Mouse (Mus musculus): ENCODE results near the gene Gm973. TPM values are rescaled to one million over a fixed set of nuclear protein-coding genes. Genes with fewer than 3 reads are reported as not detected.
"Not testable (repeated sequence)": the region's sequence is repeated elsewhere in the genome, so short reads cannot be mapped to it uniquely, and the experiment has no call there.

The Gm973 gene
- polyA plus RNA-seq, 2 experiments from 2014 or later, result 1.1 to 2.2 TPM

DNA sequence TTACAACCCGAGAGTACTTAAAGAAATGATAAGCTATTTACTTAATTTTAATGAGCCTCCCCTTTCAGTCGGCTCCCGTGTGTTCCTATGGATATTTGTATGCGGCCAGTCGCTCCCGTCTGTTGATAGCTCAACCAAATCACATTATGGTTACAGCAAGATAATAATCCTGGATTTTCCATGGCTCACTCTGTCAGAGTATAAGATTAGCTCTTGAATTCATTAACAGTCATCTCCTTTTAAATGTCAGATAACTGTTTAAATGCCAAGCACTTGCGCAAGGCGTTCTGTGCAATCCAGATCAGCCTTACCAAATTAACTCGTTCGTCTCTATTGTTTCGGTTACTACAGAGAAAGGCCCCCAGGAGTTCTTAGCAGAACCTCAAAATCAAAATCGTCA, 76.8 kb downstream of the Gm973 start:
- ATAC-seq, result no peak

DNA sequence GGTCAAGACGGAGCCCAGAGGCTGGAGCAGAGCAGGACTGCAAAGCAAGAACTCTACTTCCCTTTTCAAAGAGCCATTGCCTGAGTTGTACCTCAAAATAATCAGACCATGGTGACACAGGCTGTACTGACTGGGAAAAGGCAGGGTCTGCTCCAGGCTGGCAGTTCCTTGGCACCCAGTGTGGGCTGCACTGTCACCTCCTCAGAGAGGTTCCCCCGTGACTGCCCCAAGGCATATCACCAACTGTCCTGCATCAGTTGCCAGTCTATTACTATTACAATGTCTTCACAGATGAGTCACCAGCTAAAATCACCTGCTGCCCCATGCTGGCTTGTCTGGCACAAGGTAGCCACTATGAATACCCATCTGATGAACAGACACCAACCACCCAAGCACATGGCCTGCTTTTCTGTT, 77.6 kb downstream of the Gm973 start:
- no peak for ATAC-seq

DNA sequence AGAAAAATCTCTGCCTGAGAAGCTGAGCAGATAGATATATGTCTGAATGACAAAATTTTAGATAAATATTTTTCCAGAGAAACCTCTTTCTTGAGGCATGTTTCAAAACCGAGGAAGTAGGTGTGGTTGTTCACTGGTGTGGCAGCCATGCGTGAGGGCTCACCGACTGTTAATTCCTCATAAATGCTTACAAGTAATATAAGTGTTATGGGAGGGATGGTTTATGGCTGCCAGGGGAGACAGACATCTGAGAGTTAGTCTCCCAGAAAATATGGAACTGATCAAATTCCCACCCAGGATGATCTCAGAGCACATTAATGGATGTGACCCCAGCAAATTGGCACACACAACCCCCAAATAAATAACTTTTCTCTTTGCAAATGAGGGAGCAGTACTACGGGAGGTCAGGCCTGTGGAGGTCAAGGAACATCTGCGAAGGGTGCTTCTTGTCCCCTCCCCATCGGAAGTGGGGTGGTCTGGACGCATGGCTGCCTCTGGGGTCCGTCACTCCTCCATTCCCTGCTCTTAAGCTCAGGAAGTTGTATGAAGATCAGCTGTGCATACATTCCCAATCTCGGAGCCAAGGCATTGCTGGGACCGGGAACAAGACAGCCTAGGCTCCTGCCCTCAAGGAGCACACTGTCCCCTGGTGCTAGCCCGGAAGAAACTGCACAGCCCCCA, 78.7 kb downstream of the Gm973 start:
- no peak for ATAC-seq

GRCm38 (mm10) chr1:59595609-59596008, 79.5 kb downstream of the Gm973 start:
- ATAC-seq, result no peak

DNA sequence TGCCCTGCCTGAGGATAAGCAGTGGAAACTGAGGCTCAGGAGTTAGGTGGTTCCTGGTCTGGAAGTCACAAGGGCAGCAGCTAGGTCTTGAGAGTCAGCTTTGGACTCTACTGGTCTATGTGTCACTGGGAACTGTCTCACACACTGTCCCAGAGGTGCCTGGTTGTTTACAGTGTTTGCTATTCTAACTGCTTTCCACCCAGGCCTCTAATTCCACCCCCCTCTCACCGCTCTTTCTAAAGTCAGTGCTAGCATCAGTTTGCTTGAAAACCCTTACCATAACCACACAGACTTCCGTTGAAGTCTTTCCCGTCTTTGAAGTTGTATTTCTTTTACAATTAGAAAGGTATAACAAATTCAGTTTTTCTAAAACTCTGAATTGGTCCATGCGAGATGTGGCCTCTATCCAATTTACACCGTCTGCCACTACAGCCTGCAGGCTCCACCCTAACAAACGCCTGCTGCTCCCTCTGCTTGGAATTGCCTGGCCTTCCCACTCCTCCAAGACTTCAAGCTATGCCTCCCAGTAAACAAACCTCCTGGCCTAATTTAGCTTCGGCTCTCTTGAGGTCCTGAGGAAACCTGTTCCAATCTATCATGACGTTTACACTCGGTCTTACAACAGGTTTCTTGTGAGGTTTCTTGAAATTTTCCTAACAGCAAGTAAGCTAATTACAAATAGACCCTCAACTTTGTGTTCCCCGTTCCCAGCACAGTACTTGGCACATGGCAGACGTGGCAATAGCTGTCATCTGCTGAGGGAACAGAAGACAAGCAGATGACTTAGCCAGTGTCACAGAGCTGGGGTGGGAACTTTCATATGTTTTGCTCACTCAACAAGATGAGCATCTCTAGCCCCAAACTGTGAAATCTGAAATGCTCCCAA, 86.7 kb downstream of the Gm973 start:
- peak; percentile 93 for ATAC-seq

- no peak for ATAC-seq
Measured at GRCm38 (mm10) chr1:59603417-59603712, 87.3 kb downstream of the Gm973 start.

- ATAC-seq, result no peak
Measured at GRCm38 (mm10) chr1:59603893-59604292, 87.8 kb downstream of the Gm973 start.

DNA sequence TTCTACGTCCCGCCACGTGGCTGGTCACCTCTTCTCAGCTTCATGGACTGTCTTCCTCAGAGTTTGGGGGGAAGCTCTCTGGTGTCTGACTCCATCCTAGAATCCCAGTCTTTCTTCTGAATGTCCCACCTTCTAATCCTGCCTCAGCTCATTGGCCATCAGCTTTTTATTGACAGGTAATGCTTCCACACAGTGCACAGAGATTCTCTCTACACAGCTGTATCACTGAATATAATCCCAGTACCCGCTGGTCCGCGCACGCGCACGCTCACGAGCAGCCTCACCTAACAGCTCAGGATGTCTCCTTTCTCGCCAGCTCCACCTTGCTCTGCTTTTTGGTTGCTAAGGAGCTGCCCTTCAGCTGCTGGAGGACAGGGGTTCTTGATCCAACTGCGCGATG, 90.4 kb downstream of the Gm973 start:
- no peak for ATAC-seq

DNA sequence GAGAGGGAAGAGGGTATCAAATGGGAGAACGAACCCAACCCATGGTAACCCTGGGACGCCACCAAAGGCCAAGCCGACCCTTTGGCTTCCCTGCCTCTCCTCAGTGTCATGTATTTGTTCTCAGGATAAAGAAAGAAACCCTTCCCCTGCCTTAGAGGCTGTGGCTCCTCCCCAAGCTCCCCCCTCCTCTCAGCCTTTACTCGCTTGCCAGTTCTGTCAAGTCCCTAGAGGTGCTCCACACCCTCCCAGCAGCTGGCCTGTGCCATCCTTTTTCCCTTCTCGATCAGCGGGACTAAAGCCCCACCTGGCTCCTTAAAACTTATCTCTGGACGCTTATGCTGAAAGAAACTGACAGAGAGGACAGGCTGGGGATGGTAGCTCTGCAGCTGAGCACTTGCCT, 91.0 kb downstream of the Gm973 start:
- no peak for ATAC-seq

DNA sequence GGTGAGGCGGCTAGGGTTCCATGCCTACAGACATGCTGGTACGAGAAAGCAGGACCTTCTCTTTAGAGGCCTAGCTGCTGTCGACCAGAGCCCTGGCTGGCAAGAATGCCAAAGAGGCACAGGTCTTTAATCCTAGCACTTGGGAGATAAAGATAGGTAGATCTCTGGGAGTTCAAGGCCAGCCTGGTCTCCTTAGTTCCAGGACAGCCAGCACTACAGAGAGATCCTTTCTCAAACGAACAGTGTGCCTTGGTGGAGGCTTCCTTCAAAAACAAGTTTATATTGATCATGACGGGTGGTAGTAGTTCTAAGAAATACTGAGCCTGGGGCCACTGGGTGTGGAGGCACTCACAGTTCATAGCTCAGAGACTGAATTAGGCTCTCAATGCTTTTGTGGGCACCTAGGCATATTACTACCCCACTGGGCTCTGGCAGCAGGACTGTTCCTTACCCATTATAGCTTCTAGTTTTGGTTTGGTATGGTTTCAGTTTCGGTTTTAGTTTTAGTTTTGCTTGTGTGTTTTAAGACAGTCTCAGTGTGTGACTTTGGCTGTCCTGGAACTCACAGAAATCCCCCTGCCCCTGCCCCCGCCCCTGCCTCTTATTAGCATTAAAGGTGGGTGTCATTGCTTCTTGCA, 92.2 kb downstream of the Gm973 start:
- ATAC-seq, result peak; percentile 96

DNA sequence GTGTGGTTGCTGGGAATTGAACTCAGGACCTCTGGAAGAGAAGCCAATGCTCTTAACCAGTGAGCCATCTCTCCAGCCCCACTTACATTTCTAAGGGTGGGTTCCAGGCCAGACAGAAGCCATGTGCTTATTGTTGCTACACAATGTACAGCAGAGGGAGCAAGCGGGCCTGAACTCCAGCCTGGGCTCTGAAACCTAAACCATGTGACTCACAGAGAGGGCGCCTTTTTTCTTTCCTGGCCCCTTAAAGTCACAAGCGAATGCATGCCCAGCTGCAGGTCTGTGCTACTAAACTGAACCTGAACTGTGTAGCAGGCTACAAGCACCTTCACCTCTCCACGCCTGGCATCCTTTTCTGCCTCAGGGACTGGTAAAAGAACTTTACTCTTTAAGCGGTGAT, 92.9 kb downstream of the Gm973 start:
- peak; percentile 56 for ATAC-seq

DNA sequence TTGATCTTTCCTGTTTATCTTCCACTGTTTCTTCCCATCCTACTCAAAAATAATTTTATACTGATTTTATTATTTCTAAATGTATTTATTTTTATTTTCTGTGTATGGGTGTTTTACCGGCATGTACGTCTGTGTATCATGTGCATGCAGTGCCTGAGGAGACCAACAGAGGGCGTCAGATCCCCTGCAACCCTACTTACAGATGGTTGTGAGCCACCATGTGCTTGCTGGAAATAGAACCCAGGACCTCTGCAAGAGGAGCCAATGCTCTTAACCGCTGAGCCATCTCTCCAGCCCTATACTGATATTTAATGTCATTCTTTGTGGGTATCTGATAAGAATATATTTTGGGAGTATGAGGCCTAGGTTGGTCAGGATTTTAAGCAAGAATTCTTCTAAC, 93.4 kb downstream of the Gm973 start:
- ATAC-seq, result no peak

DNA sequence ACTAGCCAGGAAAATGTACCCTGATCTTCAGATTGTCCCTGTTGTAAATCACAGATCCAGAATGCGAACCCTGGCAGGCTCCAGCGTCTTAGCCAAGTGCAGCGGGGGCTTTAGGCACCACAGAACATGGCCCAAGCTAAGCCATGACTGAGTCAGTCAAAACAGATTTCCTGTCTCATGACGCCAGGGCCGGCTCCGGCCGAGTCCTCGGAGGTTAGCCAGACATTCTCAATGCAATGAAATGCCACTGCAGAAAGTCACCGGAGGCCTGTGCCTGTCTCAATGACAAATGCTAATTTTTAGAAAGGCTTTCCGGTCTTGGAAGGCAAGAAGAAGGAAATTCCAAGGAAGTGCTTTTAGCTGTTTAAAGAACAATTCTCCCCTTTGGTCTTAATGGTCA, 93.8 kb downstream of the Gm973 start:
- no peak for ATAC-seq

GRCm38 (mm10) chr1:59610929-59611328, 94.9 kb downstream of the Gm973 start:
- no peak for ATAC-seq

DNA sequence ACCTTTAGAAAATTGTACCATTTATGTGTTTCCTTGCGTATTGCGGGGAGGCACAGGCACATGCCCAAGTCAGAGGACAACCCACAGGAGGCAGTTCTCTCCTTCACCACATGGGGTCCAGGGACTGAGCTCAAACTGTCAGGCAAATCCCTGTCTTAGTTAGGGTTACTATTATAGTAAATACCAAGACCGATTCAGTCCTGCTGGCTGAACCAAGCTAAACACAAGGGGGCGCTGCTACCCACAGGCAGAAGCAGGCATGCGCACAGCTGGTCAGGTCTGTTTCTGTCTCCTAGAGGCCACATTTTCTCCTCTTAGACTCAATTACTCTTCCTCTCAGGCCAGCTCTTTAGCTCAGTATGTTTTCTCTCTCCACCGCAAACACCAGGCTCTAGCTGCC, 97.7 kb downstream of the Gm973 start:
- ATAC-seq, result peak; percentile 55

DNA sequence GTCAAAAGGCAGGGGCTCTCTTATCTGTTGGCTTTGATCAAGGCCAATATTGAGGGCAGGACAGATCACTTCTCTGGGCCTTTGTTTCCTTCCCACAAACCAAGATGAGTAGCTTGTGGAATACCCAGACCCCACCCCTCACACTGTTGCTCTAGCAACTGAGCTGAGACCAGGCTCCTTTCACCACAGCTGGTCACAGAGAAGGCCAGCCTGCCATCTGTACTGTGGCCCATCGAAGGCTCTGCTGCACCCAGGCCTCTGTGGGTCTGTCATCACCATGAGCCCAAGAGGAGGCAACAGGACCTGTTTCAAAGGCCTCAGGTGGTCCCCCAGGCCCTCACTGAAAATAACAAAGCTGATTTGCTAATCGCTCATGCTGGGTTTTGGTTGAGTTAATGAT, 99.0 kb downstream of the Gm973 start:
- no peak for ATAC-seq

GRCm38 (mm10) chr1:59619201-59619600, 103.1 kb downstream of the Gm973 start:
- ATAC-seq, result no peak

GRCm38 (mm10) chr1:59623325-59624017, 107.4 kb downstream of the Gm973 start:
- ATAC-seq, result peak; percentile 95

DNA sequence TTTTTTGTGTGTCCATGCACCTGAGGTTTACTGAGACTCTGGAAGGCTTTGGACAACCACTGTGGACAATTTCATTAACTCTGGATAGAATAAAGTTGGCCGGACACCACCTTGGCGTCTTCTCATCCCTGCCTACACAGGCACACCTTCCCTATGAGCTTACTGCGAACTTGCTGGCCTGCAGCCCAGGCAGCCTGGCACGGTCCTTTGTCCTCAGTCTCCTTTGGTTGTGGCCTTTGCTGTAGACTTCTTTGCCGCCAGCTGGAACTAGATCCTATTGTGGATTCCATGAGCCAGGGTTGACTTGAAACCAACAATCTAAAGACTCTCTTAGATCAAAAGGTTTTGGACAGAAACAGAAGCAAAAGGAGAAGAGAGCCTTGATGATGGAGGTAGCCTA, 109.3 kb downstream of the Gm973 start:
- no peak for ATAC-seq

GRCm38 (mm10) chr1:59629194-59629593, 113.1 kb downstream of the Gm973 start:
- ATAC-seq, result no peak

DNA sequence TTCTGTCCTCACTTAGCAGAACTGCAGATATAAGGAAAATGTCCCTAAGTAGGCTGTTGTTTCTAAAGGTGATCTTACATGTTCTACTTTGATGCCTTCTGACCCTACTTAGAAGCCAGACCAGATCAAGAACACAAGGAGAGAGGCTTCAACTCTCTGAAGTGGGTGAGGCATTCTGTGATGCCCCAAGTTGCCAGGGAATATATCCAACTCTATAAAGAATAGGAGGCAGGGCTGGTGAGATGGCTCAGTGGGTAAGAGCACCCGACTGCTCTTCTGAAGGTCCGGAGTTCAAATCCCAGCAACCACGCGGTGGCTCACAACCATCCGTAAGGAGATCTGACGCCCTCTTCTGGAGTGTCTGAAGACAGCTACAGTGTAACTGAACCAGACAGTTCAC, 114.3 kb downstream of the Gm973 start:
- not testable (repeated sequence) for ATAC-seq

DNA sequence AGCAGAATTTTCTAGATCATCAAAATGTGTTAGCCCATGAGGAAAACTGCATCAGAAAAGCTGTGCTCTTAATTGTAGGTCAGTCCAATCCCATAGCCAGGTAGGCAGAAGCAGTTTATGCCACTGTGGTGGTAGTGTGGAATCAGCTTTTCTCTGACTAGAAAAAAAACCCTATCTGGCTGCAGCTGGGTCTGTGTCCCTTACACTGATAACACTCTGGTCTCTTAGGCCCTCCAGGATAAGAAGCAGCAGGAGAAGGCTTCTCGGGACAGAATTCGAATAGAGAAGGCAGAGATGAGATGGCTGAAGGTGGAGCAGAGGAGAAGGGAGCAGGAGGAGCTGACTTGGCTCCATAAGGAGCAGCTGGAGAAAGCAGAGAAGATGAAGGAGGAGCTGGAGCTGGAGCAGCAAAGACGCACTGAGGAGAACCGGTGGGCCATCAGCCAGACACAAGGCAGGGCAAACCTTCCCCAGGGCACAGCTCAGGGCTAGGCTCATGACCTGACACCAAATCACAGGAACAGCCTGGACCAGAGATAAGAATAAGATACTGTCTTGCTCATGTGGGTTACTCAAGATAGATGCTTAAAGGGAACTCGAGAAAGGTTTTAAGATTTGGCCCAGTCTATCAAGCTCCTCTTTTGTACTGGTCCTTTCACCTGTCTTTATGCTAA, 116.1 kb downstream of the Gm973 start:
- ATAC-seq, result no peak

DNA sequence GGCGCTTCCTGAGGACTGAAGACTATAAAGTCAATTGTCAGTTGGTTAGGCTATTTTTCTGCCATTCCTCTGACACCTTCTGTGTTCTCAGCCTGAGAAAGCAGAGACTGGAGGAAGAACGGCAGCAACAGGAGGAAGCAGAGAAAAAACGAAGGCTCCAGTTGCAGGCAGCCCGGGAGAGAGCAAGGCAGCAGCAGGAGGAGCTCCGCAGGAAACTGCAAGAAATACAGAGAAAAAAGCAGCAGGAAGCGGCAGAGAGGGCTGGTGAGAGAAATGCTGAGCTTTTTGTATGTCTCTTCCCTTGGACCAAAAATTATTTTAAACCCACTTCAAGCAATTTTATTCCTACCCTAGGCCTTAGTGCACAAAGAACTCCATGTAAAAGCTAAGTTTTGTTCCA, 117.0 kb downstream of the Gm973 start:
- no peak for ATAC-seq

Measured in CD4-positive, CD25-positive, alpha-beta regulatory T cell, adult 4 months (primary cell).